Mouse (Mus musculus): ENCODE measurements at regions not wholly inside any gene's neighbourhood (a gene's known extent, or its start where the extent isn't known, plus 50 kb on each side); places are given as distances from the start of the nearest gene placed in this dataset.

GRCm38 (mm10) chr7:73624992-73625391, 83.4 kb upstream of the Chd2 start:
- TF ChIP-seq CTCF (IDR thresholded peaks at IDR 0.05; ENCODE audit: insufficient read depth, low read length): no peak
- no peak for TF ChIP-seq POLR2A (IDR thresholded peaks at IDR 0.05; ENCODE audit: borderline replicate concordance, extremely low read depth, low read depth, low read length)

Measured in lung, adult 2 months (tissue).